Mouse (Mus musculus) mouse embryonic stem cell (cell line): ENCODE measurements around the gene Col11a2.

Source experiments
- in situ Hi-C, 2 experiments: fragments of 300-500 bp; cut with MboI; formaldehyde crosslinking; loops; 1 replicate in 1 of 2; 3 replicates in 1 of 2; pipeline ENCODE4 v1.14.3; 2019 to 2020; ENCODE audit warnings: low sequenced_read_pairs in 2 of 2, low pct_unique_long_range_greater_than_20kb in 1 of 2, mixed read lengths in 1 of 2; ENCODE audit not compliant: unreplicated experiment in 1 of 2

The Col11a2 gene

GRCm38 (mm10) chr17:34038440-34038839, 797 bp upstream of the Col11a2 start:
- in situ Hi-C loops = no loop called here

GRCm38 (mm10) chr17:34039562-34040450, 569 bp downstream of the Col11a2 start:
- in situ Hi-C loops = no loop called here

GRCm38 (mm10) chr17:34045941-34046340, 6.7 kb downstream of the Col11a2 start:
- in situ Hi-C loops = no loop called here

- in situ Hi-C loops = no loop called here
These were observed 8.3 kb downstream of the Col11a2 start for GRCm38 (mm10) chr17:34047404-34048050.

- in situ Hi-C loops = no loop called here
These were observed 18.0 kb downstream of the Col11a2 start for GRCm38 (mm10) chr17:34057224-34057623.

- in situ Hi-C loops = no loop called here
These were observed 29.6 kb downstream of the Col11a2 start for GRCm38 (mm10) chr17:34068864-34069263.

- in situ Hi-C loops = loop anchor here (10.0 kb wide), 2 partner anchors 93 to 123 kb away; partner anchors contain the start of gene Psmb8 (in 1 of the 2)
These were observed 32.9 kb downstream of the Col11a2 start for GRCm38 (mm10) chr17:34072091-34072490.

- in situ Hi-C loops = loop anchor here (10.0 kb wide), 2 partner anchors 90 to 120 kb away; partner anchors contain the start of gene Psmb8 (in 1 of the 2)
These were observed 36.0 kb downstream of the Col11a2 start for GRCm38 (mm10) chr17:34075271-34075670.

- in situ Hi-C loops = loop anchor here (10.0 kb wide), 2 partner anchors 87 to 117 kb away; partner anchors contain the start of gene Psmb8 (in 1 of the 2)
These were observed 38.3 kb downstream of the Col11a2 start for GRCm38 (mm10) chr17:34077549-34077948.

- in situ Hi-C loops = loop anchor here (10.0 kb wide), 2 partner anchors 87 to 117 kb away; partner anchors contain the start of gene Psmb8 (in 1 of the 2)
These were observed 38.9 kb downstream of the Col11a2 start for GRCm38 (mm10) chr17:34078148-34078547.

- in situ Hi-C loops = loop anchor here (10.0 kb wide), 2 partner anchors 86 to 116 kb away; partner anchors contain the start of gene Psmb8 (in 1 of the 2)
These were observed 39.8 kb downstream of the Col11a2 start for GRCm38 (mm10) chr17:34079002-34079401.

- in situ Hi-C loops = loop anchor here (5.0 to 10.0 kb wide), 3 partner anchors 85 to 115 kb away; partner anchors contain the start of gene Psmb8 (in 1 of the 2)
These were observed 40.4 kb downstream of the Col11a2 start for GRCm38 (mm10) chr17:34079621-34080020.

- in situ Hi-C loops = loop anchor here in 1 of 2 experiments (5.0 kb wide), 1 partner anchor 89 kb away; no protein-coding TSS in a partner anchor
These were observed 43.9 kb downstream of the Col11a2 start for GRCm38 (mm10) chr17:34083104-34083503.

GRCm38 (mm10) chr17:34087386-34087785, 48.1 kb downstream of the Col11a2 start:
- in situ Hi-C loops = no loop called here

- in situ Hi-C loops = no loop called here
These were observed 48.9 kb downstream of the Col11a2 start for GRCm38 (mm10) chr17:34088124-34088523.

GRCm38 (mm10) chr17:34090923-34091322, 51.7 kb downstream of the Col11a2 start:
- in situ Hi-C loops = no loop called here

GRCm38 (mm10) chr17:34092197-34092875, 53.1 kb downstream of the Col11a2 start, which contains the start of gene H2-Oa:
Gene H2-Oa, plus strand, starts transcription at chr17:34092340.
- in situ Hi-C loops = no loop called here

- in situ Hi-C loops = no loop called here
These were observed 54.1 kb downstream of the Col11a2 start for GRCm38 (mm10) chr17:34093199-34093874.
